Mouse (Mus musculus) brown adipose tissue, adult 24 weeks (tissue): ENCODE measurements around the gene Ano6. TPM values are rescaled to one million over a fixed set of nuclear protein-coding genes. Genes with fewer than 3 reads are reported as not detected.

ENCODE experiments used
- H3K27ac ChIP-seq: fragments of 200-500 bp; replicated peaks from 2 replicates; pipeline ENCODE4 v1.5.1; 2012; ENCODE audit warnings: low read depth, mild to moderate bottlenecking, low read length
- H3K4me1 ChIP-seq: fragments of 200-500 bp; 2 replicates; pipeline ENCODE4 v1.6.1; 2012; ENCODE audit warnings: low read length, mixed read lengths; ENCODE audit not compliant: control insufficient read depth, insufficient read depth, insufficient read length
- H3K4me3 ChIP-seq: fragments of 200-500 bp; 2 replicates; pipeline ENCODE4 v1.5.1; 2012; ENCODE audit warnings: low read depth, mild to moderate bottlenecking, low read length, moderate library complexity; ENCODE audit not compliant: insufficient read depth
- polyA plus RNA-seq: library from polyadenylated mRNA; stranded (reverse); fragments of >200 nt; gene quantifications from 2 replicates; pipeline ENCODE4 v1.2.4, GENCODE M21; 2012; ENCODE audit not compliant: missing spikeins, insufficient read depth, insufficient read length

The Ano6 gene
- polyA plus RNA-seq, 1 experiment = 21.1 TPM

GRCm38 (mm10) chr15:95799632-95800031 lies 9.0 kb downstream of the Ano6 start:
- H3K27ac ChIP-seq = peak overlapping the region; percentile 22; the same call in 1 of the 2 replicates
- peaks cover 51% of the 10 kb centered on the region for H3K4me1 ChIP-seq
- H3K4me3 ChIP-seq = no peak overlapping the region

GRCm38 (mm10) chr15:95800051-95800450 lies 9.4 kb downstream of the Ano6 start:
- H3K4me3 ChIP-seq = no peak overlapping the region
- H3K27ac ChIP-seq = no peak overlapping the region
- H3K4me1 ChIP-seq = peaks cover 51% of the 10 kb centered on the region

DNA sequence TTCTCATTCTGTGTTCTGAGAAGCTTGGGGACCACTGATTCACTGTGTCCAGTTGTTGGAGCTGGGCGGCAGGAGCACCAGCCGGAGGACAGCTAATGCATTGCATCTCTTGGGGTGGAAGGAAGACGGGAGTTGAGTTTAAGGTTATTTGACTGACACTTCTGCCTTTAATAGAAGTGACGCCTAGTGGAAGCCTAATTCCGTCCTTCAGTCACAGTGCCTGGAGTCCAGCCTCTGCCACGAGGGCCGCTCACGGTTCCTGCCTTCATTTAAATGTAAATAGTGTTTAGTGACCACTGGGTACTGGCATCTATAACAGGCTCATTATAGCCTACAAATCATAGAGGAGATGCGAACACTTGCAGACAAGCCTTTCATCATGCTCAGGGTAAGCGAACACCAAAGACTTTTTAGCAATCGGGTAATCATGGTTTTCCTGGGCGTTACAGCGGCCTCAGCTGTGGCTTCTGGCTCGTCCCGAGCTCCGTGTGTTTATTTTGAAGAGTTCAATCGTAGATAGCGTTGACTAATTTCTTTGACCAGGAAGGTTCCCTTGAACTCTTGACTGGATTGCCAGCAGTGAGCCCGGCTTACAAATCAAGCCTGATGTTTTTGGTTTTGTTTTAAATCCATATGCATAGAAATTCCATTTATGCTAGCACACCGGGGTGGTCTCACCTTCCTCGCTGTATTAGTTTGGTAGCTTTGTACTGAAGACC lies 10.8 kb downstream of the Ano6 start:
- Histone ChIP-seq H3K4me1 (peaks cover 49% of the 10 kb centered on the region), H3K27ac (no peak overlapping the region), H3K4me3 (no peak overlapping the region)

- H3K4me1 ChIP-seq = peaks cover 48% of the 10 kb centered on the region
- peak overlapping the region; percentile 25 for H3K27ac ChIP-seq
- no peak overlapping the region for H3K4me3 ChIP-seq
These were observed 11.5 kb downstream of the Ano6 start for GRCm38 (mm10) chr15:95802140-95802539.

- Histone ChIP-seq H3K27ac (peak overlapping the region; percentile 64), H3K4me3 (no peak overlapping the region), H3K4me1 (peaks cover 43% of the 10 kb centered on the region)
These were observed 12.1 kb downstream of the Ano6 start for GRCm38 (mm10) chr15:95802762-95803161.

- no peak overlapping the region for H3K4me3 ChIP-seq
- peaks cover 46% of the 10 kb centered on the region for H3K4me1 ChIP-seq
- no peak overlapping the region for H3K27ac ChIP-seq
These were observed 12.8 kb downstream of the Ano6 start for GRCm38 (mm10) chr15:95803484-95803883.

DNA sequence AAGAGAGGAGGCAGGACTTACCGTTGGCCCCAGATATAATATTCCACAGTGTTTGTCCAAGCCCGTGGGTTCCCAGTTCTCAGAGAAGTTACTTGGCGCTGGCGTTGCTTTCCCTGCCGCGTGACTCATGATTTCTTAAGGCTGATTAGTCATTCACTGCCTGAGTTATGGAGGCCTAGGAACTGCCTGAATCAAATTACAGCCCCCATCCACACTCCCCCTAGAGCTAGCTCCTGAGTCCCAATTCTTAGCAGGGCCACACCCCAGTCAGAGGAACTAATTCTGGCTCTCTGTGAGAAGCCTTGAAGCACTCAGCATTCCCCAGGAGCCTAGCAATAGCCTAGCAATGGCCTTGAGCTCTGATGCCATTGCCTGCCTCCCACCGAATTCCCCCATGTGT lies 13.6 kb downstream of the Ano6 start:
- Histone ChIP-seq H3K27ac (peak overlapping the region; percentile 97), H3K4me1 (peaks cover 42% of the 10 kb centered on the region), H3K4me3 (no peak overlapping the region)

GRCm38 (mm10) chr15:95805022-95805471 lies 14.4 kb downstream of the Ano6 start:
- peak overlapping the region; percentile 97 for H3K27ac ChIP-seq
- peaks cover 39% of the 10 kb centered on the region for H3K4me1 ChIP-seq
- H3K4me3 ChIP-seq = no peak overlapping the region

- peaks cover 25% of the 10 kb centered on the region for H3K4me1 ChIP-seq
- H3K27ac ChIP-seq = peak overlapping the region; percentile 11; the same call in 1 of the 2 replicates
- no peak overlapping the region for H3K4me3 ChIP-seq
These were observed 17.3 kb downstream of the Ano6 start for GRCm38 (mm10) chr15:95807908-95808307.

GRCm38 (mm10) chr15:95810357-95810761 lies 19.7 kb downstream of the Ano6 start:
- H3K27ac ChIP-seq = no peak overlapping the region
- H3K4me3 ChIP-seq = no peak overlapping the region
- H3K4me1 ChIP-seq = peaks cover 9% of the 10 kb centered on the region

DNA sequence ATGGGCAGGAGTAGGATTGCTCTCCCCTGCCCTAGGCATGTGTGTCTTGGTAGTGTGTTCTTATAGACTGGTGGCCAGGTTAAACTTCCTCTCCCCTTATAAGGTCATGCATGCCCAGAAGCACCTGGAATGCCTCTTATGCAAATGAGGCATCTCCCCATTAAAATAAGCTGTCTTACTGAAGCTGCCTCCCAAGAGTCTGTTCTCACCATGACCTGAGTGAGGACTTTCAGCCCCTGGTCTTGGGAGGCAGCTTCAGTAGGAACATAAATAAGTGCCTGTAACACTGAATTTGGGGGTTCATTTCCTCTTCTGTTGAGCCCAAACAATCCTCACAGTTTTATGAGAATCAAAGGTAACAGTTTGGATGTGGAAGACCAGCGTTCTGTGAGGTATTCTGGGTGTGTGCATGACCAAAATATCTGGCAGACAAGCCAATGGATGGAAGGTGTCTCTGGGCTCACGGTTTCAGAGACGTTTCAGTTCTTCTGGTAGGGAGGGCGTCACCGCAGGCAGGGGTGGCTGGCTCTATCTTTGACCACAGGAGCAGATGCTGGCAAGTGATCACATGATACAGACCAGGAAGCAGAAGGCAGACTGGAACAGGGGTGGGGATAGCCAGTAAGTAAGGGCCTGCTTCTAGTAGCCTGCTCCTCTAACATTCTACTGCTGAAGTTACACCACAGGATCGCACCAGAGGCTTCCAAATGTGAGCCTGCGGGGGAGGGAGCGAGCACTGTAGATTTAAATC lies 22.4 kb downstream of the Ano6 start:
- Histone ChIP-seq H3K4me3 (no peak overlapping the region), H3K4me1 (peaks cover 5% of the 10 kb centered on the region), H3K27ac (no peak overlapping the region)

DNA sequence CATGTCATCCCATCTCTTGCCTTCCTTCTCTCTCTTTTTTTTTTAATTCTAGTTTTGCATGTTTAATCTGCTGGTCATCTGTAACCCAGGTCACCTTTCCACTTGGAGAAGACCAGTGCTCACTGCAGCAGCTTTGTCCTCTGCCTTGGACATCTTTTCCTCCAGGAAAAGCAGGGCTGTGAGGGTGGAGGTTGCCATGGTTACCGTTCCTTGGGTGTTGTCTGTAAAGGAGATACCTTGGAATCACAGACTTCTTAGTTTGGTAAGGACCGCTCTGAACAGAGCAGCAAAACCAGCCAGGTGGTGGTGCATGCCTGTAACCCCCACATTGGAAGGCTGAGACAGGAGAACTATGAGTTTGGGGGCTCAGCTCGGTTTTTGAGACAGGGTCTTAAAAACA lies 26.9 kb downstream of the Ano6 start:
- Histone ChIP-seq H3K4me3 (no peak overlapping the region), H3K27ac (no peak overlapping the region)

DNA sequence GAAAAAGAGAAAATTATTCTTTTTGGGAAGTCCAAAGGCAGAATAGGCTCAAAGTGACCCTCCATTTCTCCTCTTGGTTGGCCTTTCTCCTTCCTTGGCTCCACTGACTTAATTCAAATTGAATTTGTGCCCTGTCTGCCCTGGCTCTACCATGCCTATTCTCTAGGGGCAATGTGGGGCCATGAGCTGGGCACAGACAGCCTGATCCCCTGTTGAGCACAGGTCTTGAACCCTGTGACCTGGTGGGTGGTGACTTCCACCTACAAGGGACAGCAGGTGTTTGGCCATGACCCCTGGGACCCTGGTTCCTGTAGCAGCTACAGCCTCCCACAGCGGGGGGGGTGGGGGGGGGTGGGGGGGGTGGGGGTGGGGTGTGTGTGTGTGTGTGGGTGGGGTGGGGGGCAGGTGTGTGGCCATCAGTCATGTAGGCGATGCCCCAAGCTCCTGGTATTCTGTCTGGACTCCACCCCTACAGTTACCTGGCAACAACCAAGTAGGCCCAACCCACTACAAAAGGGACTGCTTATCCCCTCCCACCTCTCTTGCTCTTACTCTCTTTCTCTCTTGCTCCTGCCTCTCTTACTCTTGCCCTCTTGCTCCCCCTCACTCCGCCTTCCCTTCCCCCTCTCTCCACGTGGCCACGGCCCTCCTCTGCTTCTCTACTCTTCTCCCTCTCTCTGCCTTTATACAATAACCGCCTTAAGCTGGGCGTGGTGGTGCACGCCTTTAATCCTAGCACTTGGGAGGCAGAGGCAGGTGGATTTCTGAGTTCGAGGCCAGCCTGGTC lies 28.8 kb downstream of the Ano6 start:
- Histone ChIP-seq H3K27ac (peak overlapping the region; percentile 69), H3K4me1 (peaks cover 17% of the 10 kb centered on the region), H3K4me3 (no peak overlapping the region)

More for the DNA sequence above, 26.9 kb downstream of the Ano6 start:
- peaks cover 4% of the 10 kb centered on the region; the same call in 1 of the 2 replicates for H3K4me1 ChIP-seq

- Histone ChIP-seq H3K4me1 (peaks cover 19% of the 10 kb centered on the region), H3K27ac (peak overlapping the region; percentile 31; the same call in 1 of the 2 replicates), H3K4me3 (no peak overlapping the region)
These were observed 29.5 kb downstream of the Ano6 start for GRCm38 (mm10) chr15:95820142-95820541.

GRCm38 (mm10) chr15:95820678-95821077 lies 30.0 kb downstream of the Ano6 start:
- Histone ChIP-seq H3K4me3 (no peak overlapping the region), H3K27ac (peak overlapping the region; percentile 31; the same call in 1 of the 2 replicates), H3K4me1 (peaks cover 20% of the 10 kb centered on the region)
